Mouse (Mus musculus): Measurements from ENCODE around the gene Gm20388. TPM values are rescaled to one million over a fixed set of nuclear protein-coding genes. Genes with fewer than 3 reads are reported as not detected.

Gm20388 gene
- polyA plus RNA-seq, 1 experiment from 2014 or later: 8.3 TPM

GRCm38 (mm10) chr8:123347293-123347692, 3436.7 kb downstream of the Gm20388 start:
- DNase-seq (ENCODE audit: low spot score): no peak
- WGBS: 80% methylated on average over 2 of the region's 2 CpGs
- ATAC-seq (replicated peaks; ENCODE audit: low FRiP score, low TSS enrichment, low read depth): no peak
- peaks cover 11% of the 10 kb centered on the region for H3K4me1 ChIP-seq (replicated peaks; ENCODE audit: control insufficient read depth, insufficient read depth, low read length)
- no peaks in the 10 kb centered on the region for H3K9me3 ChIP-seq (ENCODE audit: control insufficient read depth, low read length)
- no peak overlapping the region for H3K9ac ChIP-seq (ENCODE audit: low read length)
- no peak overlapping the region for H3K4me2 ChIP-seq (ENCODE audit: low read length)
- no peak overlapping the region for H3K27ac ChIP-seq (ENCODE audit: low read depth)
- H3K36me3 ChIP-seq (ENCODE audit: control insufficient read depth, insufficient read depth, low read length): no peaks in the 10 kb centered on the region
- no peak overlapping the region for H3K4me3 ChIP-seq (ENCODE audit: low read depth, low read length)
- no peaks in the 10 kb centered on the region for H3K27me3 ChIP-seq (replicated peaks; ENCODE audit: control insufficient read depth, insufficient read depth, low read length)

GRCm38 (mm10) chr8:123348237-123348843, 3437.7 kb downstream of the Gm20388 start:
- Histone ChIP-seq H3K9me3 (ENCODE audit: control insufficient read depth, low read length) (no peaks in the 10 kb centered on the region), H3K27ac (ENCODE audit: low read depth) (no peak overlapping the region), H3K27me3 (replicated peaks; ENCODE audit: control insufficient read depth, insufficient read depth, low read length) (no peaks in the 10 kb centered on the region), H3K4me2 (ENCODE audit: low read length) (no peak overlapping the region), H3K9ac (ENCODE audit: low read length) (no peak overlapping the region), H3K36me3 (ENCODE audit: control insufficient read depth, insufficient read depth, low read length) (no peaks in the 10 kb centered on the region), H3K4me1 (replicated peaks; ENCODE audit: control insufficient read depth, insufficient read depth, low read length) (peaks cover 11% of the 10 kb centered on the region), H3K4me3 (ENCODE audit: low read depth, low read length) (no peak overlapping the region)
- no peak for ATAC-seq (replicated peaks; ENCODE audit: low FRiP score, low TSS enrichment, low read depth)
- DNase-seq (ENCODE audit: low spot score): no peak
- WGBS: 40% methylated on average over 9 of the region's 9 CpGs

- ATAC-seq (replicated peaks; ENCODE audit: low FRiP score, low TSS enrichment, low read depth) (no peak), DNase-seq (ENCODE audit: low spot score) (no peak)
- no peak overlapping the region for H3K4me3 ChIP-seq (ENCODE audit: low read depth, low read length)
- no peaks in the 10 kb centered on the region for H3K9me3 ChIP-seq (ENCODE audit: control insufficient read depth, low read length)
- no peaks in the 10 kb centered on the region for H3K36me3 ChIP-seq (ENCODE audit: control insufficient read depth, insufficient read depth, low read length)
- H3K27me3 ChIP-seq (replicated peaks; ENCODE audit: control insufficient read depth, insufficient read depth, low read length): no peaks in the 10 kb centered on the region
- WGBS: 84% methylated on average over 4 of the region's 4 CpGs
- H3K4me1 ChIP-seq (replicated peaks; ENCODE audit: control insufficient read depth, insufficient read depth, low read length): peaks cover 11% of the 10 kb centered on the region
- H3K27ac ChIP-seq (ENCODE audit: low read depth): no peak overlapping the region
- no peak overlapping the region for H3K9ac ChIP-seq (ENCODE audit: low read length)
- no peak overlapping the region for H3K4me2 ChIP-seq (ENCODE audit: low read length)
Measured at GRCm38 (mm10) chr8:123349073-123349472, 3438.4 kb downstream of the Gm20388 start.

- H3K4me3 ChIP-seq (ENCODE audit: low read depth, low read length): no peak overlapping the region
Measured at GRCm38 (mm10) chr8:123352118-123352517, 3441.5 kb downstream of the Gm20388 start.

GRCm38 (mm10) chr8:123352786-123353185, 3442.1 kb downstream of the Gm20388 start:
- 56% methylated on average over 13 of the region's 13 CpGs for whole genome bisulfite sequencing

More at GRCm38 (mm10) chr8:123352118-123352517, 3441.5 kb downstream of the Gm20388 start:
- Histone ChIP-seq H3K36me3 (ENCODE audit: control insufficient read depth, insufficient read depth, low read length) (no peaks in the 10 kb centered on the region), H3K4me1 (replicated peaks; ENCODE audit: control insufficient read depth, insufficient read depth, low read length) (peaks cover 11% of the 10 kb centered on the region), H3K4me2 (ENCODE audit: low read length) (no peak overlapping the region), H3K27ac (ENCODE audit: low read depth) (no peak overlapping the region), H3K9me3 (ENCODE audit: control insufficient read depth, low read length) (no peaks in the 10 kb centered on the region), H3K9ac (ENCODE audit: low read length) (no peak overlapping the region), H3K27me3 (replicated peaks; ENCODE audit: control insufficient read depth, insufficient read depth, low read length) (no peaks in the 10 kb centered on the region)
- DNase-seq (ENCODE audit: low spot score) (no peak), ATAC-seq (replicated peaks; ENCODE audit: low FRiP score, low TSS enrichment, low read depth) (no peak)
- WGBS: 78% methylated on average over 12 of the region's 12 CpGs

GRCm38 (mm10) chr8:123353216-123353615, 3442.6 kb downstream of the Gm20388 start:
- ATAC-seq (replicated peaks; ENCODE audit: low FRiP score, low TSS enrichment, low read depth) (no peak), DNase-seq (ENCODE audit: low spot score) (no peak)
- Histone ChIP-seq H3K27ac (ENCODE audit: low read depth) (no peak overlapping the region), H3K9ac (ENCODE audit: low read length) (no peak overlapping the region), H3K27me3 (replicated peaks; ENCODE audit: control insufficient read depth, insufficient read depth, low read length) (no peaks in the 10 kb centered on the region), H3K9me3 (ENCODE audit: control insufficient read depth, low read length) (no peaks in the 10 kb centered on the region), H3K36me3 (ENCODE audit: control insufficient read depth, insufficient read depth, low read length) (no peaks in the 10 kb centered on the region), H3K4me2 (ENCODE audit: low read length) (no peak overlapping the region), H3K4me3 (ENCODE audit: low read depth, low read length) (no peak overlapping the region), H3K4me1 (replicated peaks; ENCODE audit: control insufficient read depth, insufficient read depth, low read length) (peaks cover 5% of the 10 kb centered on the region)
- 39% methylated on average over 11 of the region's 11 CpGs for WGBS

More at GRCm38 (mm10) chr8:123352786-123353185, 3442.1 kb downstream of the Gm20388 start:
- no peak overlapping the region for H3K4me2 ChIP-seq (ENCODE audit: low read length)
- no peaks in the 10 kb centered on the region for H3K36me3 ChIP-seq (ENCODE audit: control insufficient read depth, insufficient read depth, low read length)
- no peak overlapping the region for H3K9ac ChIP-seq (ENCODE audit: low read length)
- no peak overlapping the region for H3K4me3 ChIP-seq (ENCODE audit: low read depth, low read length)
- ATAC-seq (replicated peaks; ENCODE audit: low FRiP score, low TSS enrichment, low read depth): peak; percentile 36; the same call in 1 of the 2 replicates
- DNase-seq (ENCODE audit: low spot score): no peak
- H3K4me1 ChIP-seq (replicated peaks; ENCODE audit: control insufficient read depth, insufficient read depth, low read length): peaks cover 9% of the 10 kb centered on the region
- H3K27me3 ChIP-seq (replicated peaks; ENCODE audit: control insufficient read depth, insufficient read depth, low read length): no peaks in the 10 kb centered on the region
- H3K9me3 ChIP-seq (ENCODE audit: control insufficient read depth, low read length): no peaks in the 10 kb centered on the region
- H3K27ac ChIP-seq (ENCODE audit: low read depth): no peak overlapping the region

GRCm38 (mm10) chr8:123361082-123361739, 3450.6 kb downstream of the Gm20388 start:
- ATAC-seq (replicated peaks; ENCODE audit: low FRiP score, low TSS enrichment, low read depth): peak; percentile 40; the same call in 1 of the 2 replicates
- peak; percentile 97 for DNase-seq (ENCODE audit: low spot score)

GRCm38 (mm10) chr8:123373403-123374238, 3463.0 kb downstream of the Gm20388 start, which contains the start of gene Tcf25:
TSS of gene Tcf25 (plus strand) at chr8:123373753.
- ATAC-seq (replicated peaks; ENCODE audit: low FRiP score, low TSS enrichment, low read depth) (peak; percentile 93), DNase-seq (ENCODE audit: low spot score) (peak; percentile 97)
- no peaks in the 10 kb centered on the region for H3K27me3 ChIP-seq (replicated peaks; ENCODE audit: control insufficient read depth, insufficient read depth, low read length)
- under 1% methylated on average over 74 of the region's 75 CpGs for WGBS
- H3K36me3 ChIP-seq (ENCODE audit: control insufficient read depth, insufficient read depth, low read length): peaks cover 9% of the 10 kb centered on the region
- H3K4me1 ChIP-seq (replicated peaks; ENCODE audit: control insufficient read depth, insufficient read depth, low read length): peaks cover 13% of the 10 kb centered on the region
- peak within 1 kb of the TSS; percentile 87 for H3K9ac ChIP-seq (ENCODE audit: low read length)
- H3K4me2 ChIP-seq (ENCODE audit: low read length): peak within 1 kb of the TSS; percentile 78
- H3K4me3 ChIP-seq (ENCODE audit: low read depth, low read length): peak within 1 kb of the TSS; percentile 89
- no peaks in the 10 kb centered on the region for H3K9me3 ChIP-seq (ENCODE audit: control insufficient read depth, low read length)
- peak within 1 kb of the TSS; percentile 99 for H3K27ac ChIP-seq (ENCODE audit: low read depth)

More at GRCm38 (mm10) chr8:123361082-123361739, 3450.6 kb downstream of the Gm20388 start:
- H3K9ac ChIP-seq (ENCODE audit: low read length): no peak overlapping the region
- H3K4me3 ChIP-seq (ENCODE audit: low read depth, low read length): no peak overlapping the region
- H3K9me3 ChIP-seq (ENCODE audit: control insufficient read depth, low read length): no peaks in the 10 kb centered on the region
- H3K4me2 ChIP-seq (ENCODE audit: low read length): no peak overlapping the region
- H3K27me3 ChIP-seq (replicated peaks; ENCODE audit: control insufficient read depth, insufficient read depth, low read length): no peaks in the 10 kb centered on the region
- H3K36me3 ChIP-seq (ENCODE audit: control insufficient read depth, insufficient read depth, low read length): no peaks in the 10 kb centered on the region
- H3K4me1 ChIP-seq (replicated peaks; ENCODE audit: control insufficient read depth, insufficient read depth, low read length): no peaks in the 10 kb centered on the region
- no peak overlapping the region for H3K27ac ChIP-seq (ENCODE audit: low read depth)
- 47% methylated on average over 12 of the region's 12 CpGs for WGBS
